8 mouse cellular contexts compared by ENCODE assay signal in genomic region chr17:87975229-87975853, GRCm38 (mm10). TPM values are rescaled to one million over a fixed set of nuclear protein-coding genes. Genes with fewer than 3 reads are reported as not detected.
DNase-seq lines count a peak whose midpoint lies in the region; ATAC-seq lines count a peak whose summit lies in the region.

No protein-coding gene starts in this region.

- peak; percentile 62 for ATAC-seq in forebrain, embryonic 11.5 days (replicated peaks; ENCODE audit: low FRiP score)
- ATAC-seq in hindbrain, embryonic 15.5 days (ENCODE audit: low FRiP score, low read depth), result peak; percentile 62
- ATAC-seq in limb, embryonic 15.5 days (ENCODE audit: insufficient number of reproducible peaks, low FRiP score, low TSS enrichment, low read depth), result peak; percentile 31
- peak; percentile 78 for ATAC-seq in midbrain, embryonic 13.5 days

- H3K4me2 ChIP-seq in forebrain, embryonic 11.5 days (ENCODE audit: low read depth, low read length, severe bottlenecking), result peak overlapping the region; percentile 68
- H3K4me2 ChIP-seq in hindbrain, embryonic 15.5 days, result peak overlapping the region; percentile 87
- H3K4me2 ChIP-seq in limb, embryonic 15.5 days, result peak overlapping the region; percentile 72
- H3K4me2 ChIP-seq in midbrain, embryonic 13.5 days (replicated peaks), result peak overlapping the region; percentile 88

- H3K36me3 ChIP-seq in heart, embryonic 10.5 days, result peaks cover 13% of the 10 kb centered on the region
- no peaks in the 10 kb centered on the region for H3K36me3 ChIP-seq in forebrain, embryonic 11.5 days (ENCODE audit: control insufficient read depth, insufficient read depth, low read length)
- H3K36me3 ChIP-seq in hindbrain, embryonic 15.5 days, result no peaks in the 10 kb centered on the region
- H3K36me3 ChIP-seq in limb, embryonic 15.5 days, result peaks cover 12% of the 10 kb centered on the region; the same call in 1 of the 2 replicates
- H3K36me3 ChIP-seq in midbrain, embryonic 13.5 days, result peaks cover 6% of the 10 kb centered on the region
- H3K36me3 ChIP-seq in splenic B cell, adult 2 months (ENCODE audit: control insufficient read depth, insufficient read depth, low read length, poor library complexity, severe bottlenecking), result no peaks in the 10 kb centered on the region; the same call in 1 of the 2 replicates

- no peaks in the 10 kb centered on the region for H3K27me3 ChIP-seq in heart, embryonic 10.5 days (ENCODE audit: insufficient read depth, poor library complexity, severe bottlenecking)
- no peaks in the 10 kb centered on the region for H3K27me3 ChIP-seq in forebrain, embryonic 11.5 days (ENCODE audit: control insufficient read depth, insufficient read depth, low read length)
- no peaks in the 10 kb centered on the region for H3K27me3 ChIP-seq in hindbrain, embryonic 15.5 days
- no peaks in the 10 kb centered on the region for H3K27me3 ChIP-seq in limb, embryonic 15.5 days
- H3K27me3 ChIP-seq in midbrain, embryonic 13.5 days, result peaks cover 3% of the 10 kb centered on the region; the same call in 1 of the 2 replicates
- H3K27me3 ChIP-seq in splenic B cell, adult 2 months (ENCODE audit: control insufficient read depth, insufficient read depth, low read length, poor library complexity, severe bottlenecking), result no peaks in the 10 kb centered on the region

- H3K9me3 ChIP-seq in heart, embryonic 10.5 days, result no peaks in the 10 kb centered on the region
- no peaks in the 10 kb centered on the region for H3K9me3 ChIP-seq in forebrain, embryonic 11.5 days (ENCODE audit: control insufficient read depth, low read length)
- no peaks in the 10 kb centered on the region for H3K9me3 ChIP-seq in hindbrain, embryonic 15.5 days
- no peaks in the 10 kb centered on the region for H3K9me3 ChIP-seq in limb, embryonic 15.5 days
- H3K9me3 ChIP-seq in midbrain, embryonic 13.5 days, result no peaks in the 10 kb centered on the region

- peaks cover 12% of the 10 kb centered on the region for H3K4me1 ChIP-seq in heart, embryonic 10.5 days
- H3K4me1 ChIP-seq in brown adipose tissue, adult 24 weeks (ENCODE audit: control insufficient read depth, insufficient read depth, insufficient read length, low read length), result no peaks in the 10 kb centered on the region; the same call in 1 of the 2 replicates
- no peaks in the 10 kb centered on the region; the same call in 1 of the 2 replicates for H3K4me1 ChIP-seq in forebrain, embryonic 11.5 days (replicated peaks; ENCODE audit: control insufficient read depth, insufficient read depth, low read length)
- H3K4me1 ChIP-seq in hindbrain, embryonic 15.5 days (replicated peaks), result peaks cover 18% of the 10 kb centered on the region
- H3K4me1 ChIP-seq in limb, embryonic 15.5 days, result peaks cover 14% of the 10 kb centered on the region
- peaks cover 19% of the 10 kb centered on the region for H3K4me1 ChIP-seq in midbrain, embryonic 13.5 days (replicated peaks)

- H3K9ac ChIP-seq in forebrain, embryonic 11.5 days (ENCODE audit: low read length), result peak overlapping the region; percentile 95
- peak overlapping the region; percentile 91 for H3K9ac ChIP-seq in hindbrain, embryonic 15.5 days
- H3K9ac ChIP-seq in limb, embryonic 15.5 days, result peak overlapping the region; percentile 93
- H3K9ac ChIP-seq in midbrain, embryonic 13.5 days (replicated peaks), result peak overlapping the region; percentile 93

- H3K27ac ChIP-seq in heart, embryonic 10.5 days, result peak overlapping the region; percentile 97
- H3K27ac ChIP-seq in brown adipose tissue, adult 24 weeks (replicated peaks; ENCODE audit: low read depth, low read length), result no peak overlapping the region
- peak overlapping the region; percentile 78 for H3K27ac ChIP-seq in forebrain, embryonic 11.5 days (ENCODE audit: low read depth, low read length)
- peak overlapping the region; percentile 89 for H3K27ac ChIP-seq in hindbrain, embryonic 15.5 days (replicated peaks)
- peak overlapping the region; percentile 93 for H3K27ac ChIP-seq in limb, embryonic 15.5 days
- peak overlapping the region; percentile 88 for H3K27ac ChIP-seq in midbrain, embryonic 13.5 days

- peak; percentile 89 for DNase-seq in heart, embryonic 10.5 days (ENCODE audit: low spot score)
- DNase-seq in heart, adult 8-10 months (ENCODE audit: low spot score), result no peak
- DNase-seq in forebrain, embryonic 11.5 days (ENCODE audit: low spot score), result peak; percentile 81
- peak; percentile 52 for DNase-seq in splenic B cell, adult 2 months (ENCODE audit: low read depth, low spot score)

- under 1% methylated on average over 68 of the region's 68 CpGs for WGBS in heart, embryonic 10.5 days
- WGBS in forebrain, embryonic 11.5 days, result 1% methylated on average over 56 of the region's 68 CpGs
- WGBS in hindbrain, embryonic 15.5 days, result under 1% methylated on average over 57 of the region's 68 CpGs
- under 1% methylated on average over 53 of the region's 68 CpGs for WGBS in limb, embryonic 15.5 days
- WGBS in midbrain, embryonic 13.5 days, result under 1% methylated on average over 64 of the region's 68 CpGs

- H3K4me3 ChIP-seq in heart, embryonic 10.5 days, result peak overlapping the region; percentile 100
- peak overlapping the region; percentile 74 for H3K4me3 ChIP-seq in brown adipose tissue, adult 24 weeks (ENCODE audit: insufficient read depth, low read depth, low read length)
- peak overlapping the region; percentile 95 for H3K4me3 ChIP-seq in forebrain, embryonic 11.5 days (ENCODE audit: low read depth, low read length)
- H3K4me3 ChIP-seq in hindbrain, embryonic 15.5 days, result peak overlapping the region; percentile 100
- H3K4me3 ChIP-seq in limb, embryonic 15.5 days, result peak overlapping the region; percentile 100
- peak overlapping the region; percentile 96 for H3K4me3 ChIP-seq in midbrain, embryonic 13.5 days (replicated peaks)

RNA-seq across cellular contexts. Expression of gene Msh6, which starts 0.5 kb away (rescaled TPM):
- 53.6 and 58.1 TPM in 2 replicates for polyA plus RNA-seq in heart, embryonic 10.5 days (2016; fragmentation: Nextera tagmentation; extraction: Ambion mirVana)
- total RNA-seq in heart, adult 8-10 months (2022), result 10 to 100 TPM in 2 of 4 experiments, 1 to 10 TPM in 2; 6.8 to 11.8 (median 9.8) TPM
- 6.8 and 9.3 TPM in 2 replicates for polyA plus RNA-seq in brown adipose tissue, adult 24 weeks (2012; ENCODE audit: insufficient read depth, insufficient read length, missing spikeins)
- polyA plus RNA-seq in forebrain, embryonic 11.5 days (2014; fragmentation: Nextera tagmentation; extraction: Ambion mirVana), result 104 and 107 TPM in 2 replicates
- 29.6 and 31.8 TPM in 2 replicates for polyA plus RNA-seq in hindbrain, embryonic 15.5 days (2015; fragmentation: Nextera tagmentation; extraction: Ambion mirVana)
- polyA plus RNA-seq in limb, embryonic 15.5 days (2015; fragmentation: Nextera tagmentation; extraction: Ambion mirVana), result 38.9 and 43.0 TPM in 2 replicates
- 37.3 and 38.2 TPM in 2 replicates for polyA plus RNA-seq in midbrain, embryonic 13.5 days (2015; fragmentation: Nextera tagmentation; extraction: Ambion mirVana)

RNA-seq across cellular contexts. Expression of gene Rpl36-ps4, which starts 54.6 kb away (rescaled TPM):
- not detected in 2 replicates for polyA plus RNA-seq in heart, embryonic 10.5 days (2016; fragmentation: Nextera tagmentation; extraction: Ambion mirVana)
- total RNA-seq in heart, adult 8-10 months (2022), result not detected
- not detected in 2 replicates for polyA plus RNA-seq in brown adipose tissue, adult 24 weeks (2012; ENCODE audit: insufficient read depth, insufficient read length, missing spikeins)
- polyA plus RNA-seq in forebrain, embryonic 11.5 days (2014; fragmentation: Nextera tagmentation; extraction: Ambion mirVana), result not detected in 2 replicates
- not detected in 2 replicates for polyA plus RNA-seq in hindbrain, embryonic 15.5 days (2015; fragmentation: Nextera tagmentation; extraction: Ambion mirVana)
- not detected in 2 replicates for polyA plus RNA-seq in limb, embryonic 15.5 days (2015; fragmentation: Nextera tagmentation; extraction: Ambion mirVana)
- not detected in 2 replicates for polyA plus RNA-seq in midbrain, embryonic 13.5 days (2015; fragmentation: Nextera tagmentation; extraction: Ambion mirVana)
